Mouse (Mus musculus): ENCODE results near the gene Ssx2ip. TPM values are rescaled to one million over a fixed set of nuclear protein-coding genes. Genes with fewer than 3 reads are reported as not detected.

The Ssx2ip gene
- polyA plus RNA-seq, 1 experiment from 2014 or later: 25.6 TPM

DNA sequence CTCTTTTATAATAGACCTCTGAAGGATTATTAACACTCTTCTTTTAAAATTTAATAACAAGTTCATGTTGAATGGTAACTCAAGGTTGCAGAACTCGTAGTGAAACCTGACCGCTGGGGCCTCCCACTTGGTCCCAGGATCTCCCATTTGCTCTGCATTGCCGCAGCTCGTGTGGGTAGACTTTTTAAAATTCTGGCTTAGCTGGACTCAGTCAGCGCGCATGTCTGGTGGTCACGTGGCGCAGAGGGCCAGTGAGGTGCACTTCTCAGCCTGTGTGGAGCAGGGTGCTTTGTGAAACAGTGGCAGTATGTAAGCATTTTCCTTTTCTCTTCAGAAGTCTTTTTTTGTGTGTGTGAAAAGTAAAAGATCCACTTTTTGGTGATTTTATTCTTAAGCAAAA, 38.5 kb downstream of the Ssx2ip start:
- WGBS: 78% methylated on average over 8 of the region's 8 CpGs
- H3K4me1 ChIP-seq: no peaks in the 10 kb centered on the region
- no peaks in the 10 kb centered on the region for H3K9me3 ChIP-seq
- ATAC-seq (ENCODE audit: insufficient number of reproducible peaks, low FRiP score, low TSS enrichment, low read depth): no peak
- H3K4me2 ChIP-seq: no peak overlapping the region
- peaks cover 17% of the 10 kb centered on the region for H3K36me3 ChIP-seq
- H3K27me3 ChIP-seq: no peaks in the 10 kb centered on the region
- H3K9ac ChIP-seq: no peak overlapping the region
- no peak overlapping the region for H3K4me3 ChIP-seq
- no peak overlapping the region for H3K27ac ChIP-seq

DNA sequence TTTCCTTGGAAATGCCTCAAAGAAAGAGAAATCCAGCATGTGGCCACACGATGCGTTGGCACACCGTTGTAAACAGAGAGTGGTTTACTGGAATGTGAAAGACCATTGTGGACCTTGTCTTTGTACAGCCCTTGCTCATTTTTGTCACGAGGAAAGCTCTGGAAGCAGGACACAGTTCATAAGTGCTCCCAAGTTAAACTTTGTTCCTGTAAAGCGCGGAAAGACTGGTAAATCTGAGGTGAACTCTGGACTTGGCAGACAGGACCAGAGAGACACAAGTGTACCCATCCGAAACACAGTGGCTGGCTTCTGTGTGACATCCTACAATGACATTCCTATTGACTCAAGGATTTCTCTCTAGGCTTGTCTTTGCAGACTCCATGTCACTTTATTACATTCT, 38.9 kb downstream of the Ssx2ip start:
- Histone ChIP-seq H3K4me1 (no peaks in the 10 kb centered on the region), H3K27me3 (no peaks in the 10 kb centered on the region), H3K4me2 (no peak overlapping the region), H3K9me3 (no peaks in the 10 kb centered on the region), H3K4me3 (no peak overlapping the region), H3K36me3 (peaks cover 13% of the 10 kb centered on the region), H3K27ac (no peak overlapping the region), H3K9ac (no peak overlapping the region)
- 82% methylated on average over 7 of the region's 7 CpGs for WGBS
- ATAC-seq (ENCODE audit: insufficient number of reproducible peaks, low FRiP score, low TSS enrichment, low read depth): no peak

DNA sequence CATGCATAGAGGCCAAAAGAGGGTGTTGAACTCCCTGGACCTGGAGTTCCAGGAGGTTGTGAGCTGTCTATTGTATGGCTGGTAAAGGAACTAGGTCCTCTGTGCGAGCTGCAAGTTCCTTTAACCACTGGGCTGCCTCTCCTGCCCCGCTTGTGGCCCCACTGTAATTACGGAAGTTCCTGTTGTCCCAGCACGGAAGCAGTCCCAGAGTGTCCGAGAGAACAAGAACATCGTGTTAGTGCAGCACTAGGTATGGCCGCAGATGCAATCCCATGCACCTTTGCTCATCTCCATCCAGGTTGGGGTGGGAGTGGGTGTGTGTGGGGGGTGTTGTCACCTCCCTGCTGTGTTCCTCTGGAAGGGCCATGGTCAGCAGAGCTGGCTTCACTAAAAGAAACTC, 40.4 kb downstream of the Ssx2ip start:
- H3K27me3 ChIP-seq: no peaks in the 10 kb centered on the region
- H3K9ac ChIP-seq: no peak overlapping the region
- ATAC-seq (ENCODE audit: insufficient number of reproducible peaks, low FRiP score, low TSS enrichment, low read depth): no peak
- no peak overlapping the region for H3K4me2 ChIP-seq
- H3K4me1 ChIP-seq: peaks cover under 1% of the 10 kb centered on the region; the same call in 1 of the 2 replicates
- H3K9me3 ChIP-seq: no peaks in the 10 kb centered on the region
- no peak overlapping the region for H3K4me3 ChIP-seq
- no peak overlapping the region for H3K27ac ChIP-seq
- whole genome bisulfite sequencing: 93% methylated on average over 7 of the region's 7 CpGs
- peaks cover 7% of the 10 kb centered on the region; the same call in 1 of the 2 replicates for H3K36me3 ChIP-seq

DNA sequence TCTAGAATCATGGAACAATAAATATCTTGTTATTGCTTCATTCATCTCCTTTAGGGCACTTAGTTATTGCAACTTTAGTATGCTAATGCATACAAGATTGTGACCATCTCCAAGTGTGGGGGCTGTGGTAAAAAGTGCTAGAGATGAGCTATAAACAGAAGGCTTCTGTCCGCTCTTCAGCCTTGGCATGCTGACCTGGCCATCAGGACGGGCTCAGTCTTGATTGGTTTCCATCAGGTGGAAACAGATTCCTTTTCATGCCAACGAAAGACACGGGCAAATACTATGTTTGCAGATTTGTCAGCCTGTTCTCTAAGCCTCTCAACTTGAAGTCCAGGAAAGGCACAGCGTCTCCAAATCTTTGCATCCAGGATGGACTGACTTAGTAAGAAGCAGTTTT, 42.7 kb downstream of the Ssx2ip start:
- no peak overlapping the region for H3K27ac ChIP-seq
- H3K4me1 ChIP-seq: peaks cover 8% of the 10 kb centered on the region
- no peaks in the 10 kb centered on the region for H3K27me3 ChIP-seq
- H3K4me3 ChIP-seq: no peak overlapping the region
- no peaks in the 10 kb centered on the region for H3K9me3 ChIP-seq
- H3K36me3 ChIP-seq: 0 out of 2 replicates have a peak, but pooled peaks cover 2% of the 10 kb centered on the region
- no peak overlapping the region for H3K9ac ChIP-seq
- H3K4me2 ChIP-seq: no peak overlapping the region
- 91% methylated on average over 5 of the region's 5 CpGs for WGBS
- ATAC-seq (ENCODE audit: insufficient number of reproducible peaks, low FRiP score, low TSS enrichment, low read depth): no peak

DNA sequence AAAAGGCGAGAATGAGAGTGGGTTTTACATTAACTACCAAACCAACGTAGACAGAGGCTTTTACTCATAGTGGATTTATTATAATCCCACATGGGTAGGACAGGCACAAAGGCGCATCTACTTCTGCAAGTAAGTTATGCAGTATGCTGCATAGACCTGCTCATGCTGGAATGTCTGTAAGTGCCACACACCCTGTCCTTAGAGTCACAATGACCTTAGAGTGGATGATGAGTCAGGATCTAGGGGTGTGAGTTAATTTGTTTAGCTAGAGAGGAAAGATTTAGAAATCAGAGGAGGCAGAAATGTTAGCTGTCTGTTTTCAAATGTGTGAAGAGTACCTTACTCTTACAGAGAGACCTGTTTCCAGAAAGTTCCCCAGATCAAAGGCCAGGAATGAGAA, 43.2 kb downstream of the Ssx2ip start:
- no peak for ATAC-seq (ENCODE audit: insufficient number of reproducible peaks, low FRiP score, low TSS enrichment, low read depth)
- no peak overlapping the region for H3K27ac ChIP-seq
- 0 out of 2 replicates have a peak, but pooled peaks cover 2% of the 10 kb centered on the region for H3K36me3 ChIP-seq
- no peak overlapping the region for H3K4me2 ChIP-seq
- H3K27me3 ChIP-seq: no peaks in the 10 kb centered on the region
- WGBS: 85% methylated on average over 3 of the region's 3 CpGs
- no peak overlapping the region for H3K4me3 ChIP-seq
- peaks cover 8% of the 10 kb centered on the region for H3K4me1 ChIP-seq
- no peaks in the 10 kb centered on the region for H3K9me3 ChIP-seq
- no peak overlapping the region for H3K9ac ChIP-seq

DNA sequence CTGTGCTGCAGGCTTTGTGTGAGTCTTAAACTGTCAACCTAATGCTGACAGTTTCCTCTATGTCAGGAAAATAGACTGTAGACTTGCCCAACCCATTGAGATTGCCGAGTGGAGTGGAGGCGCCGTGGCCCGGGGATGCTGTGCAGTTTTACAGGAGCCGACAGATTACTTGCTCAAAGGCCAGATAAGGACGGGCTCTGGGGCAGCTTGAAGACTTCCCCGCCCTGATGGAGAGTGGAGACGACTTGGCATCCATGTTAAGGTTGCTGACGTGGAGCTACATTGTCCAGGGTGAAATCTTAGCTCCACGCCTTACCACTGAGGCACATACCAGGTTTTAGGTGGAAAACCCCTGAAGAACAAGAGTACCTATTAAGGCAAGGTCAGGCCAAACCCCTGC, 43.9 kb downstream of the Ssx2ip start:
- Histone ChIP-seq H3K4me2 (no peak overlapping the region), H3K27me3 (no peaks in the 10 kb centered on the region), H3K9ac (no peak overlapping the region), H3K4me3 (no peak overlapping the region), H3K27ac (no peak overlapping the region), H3K9me3 (no peaks in the 10 kb centered on the region), H3K36me3 (no peaks in the 10 kb centered on the region), H3K4me1 (peaks cover 8% of the 10 kb centered on the region)
- 88% methylated on average over 10 of the region's 10 CpGs for WGBS
- ATAC-seq (ENCODE audit: insufficient number of reproducible peaks, low FRiP score, low TSS enrichment, low read depth): no peak

DNA sequence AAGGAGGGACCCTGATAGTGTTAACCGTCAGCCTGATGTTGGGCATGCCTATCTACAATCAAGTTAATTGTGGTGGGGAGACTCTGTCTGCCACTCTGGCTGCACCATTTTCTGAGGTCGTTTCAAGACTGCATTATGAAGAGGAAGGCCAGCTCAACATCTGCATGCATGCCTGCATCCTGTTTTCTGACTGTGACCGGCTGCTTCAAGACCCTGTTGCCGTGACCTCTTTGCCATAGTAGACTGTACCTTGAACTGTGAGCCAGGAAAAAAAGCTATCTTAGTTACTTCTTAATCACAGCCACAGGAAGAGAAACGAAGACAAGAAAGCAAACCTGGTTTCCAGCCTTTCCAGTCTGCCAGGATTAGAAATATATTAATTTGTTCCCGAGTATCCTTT, 44.5 kb downstream of the Ssx2ip start:
- WGBS: 62% methylated on average over 6 of the region's 6 CpGs

DNA sequence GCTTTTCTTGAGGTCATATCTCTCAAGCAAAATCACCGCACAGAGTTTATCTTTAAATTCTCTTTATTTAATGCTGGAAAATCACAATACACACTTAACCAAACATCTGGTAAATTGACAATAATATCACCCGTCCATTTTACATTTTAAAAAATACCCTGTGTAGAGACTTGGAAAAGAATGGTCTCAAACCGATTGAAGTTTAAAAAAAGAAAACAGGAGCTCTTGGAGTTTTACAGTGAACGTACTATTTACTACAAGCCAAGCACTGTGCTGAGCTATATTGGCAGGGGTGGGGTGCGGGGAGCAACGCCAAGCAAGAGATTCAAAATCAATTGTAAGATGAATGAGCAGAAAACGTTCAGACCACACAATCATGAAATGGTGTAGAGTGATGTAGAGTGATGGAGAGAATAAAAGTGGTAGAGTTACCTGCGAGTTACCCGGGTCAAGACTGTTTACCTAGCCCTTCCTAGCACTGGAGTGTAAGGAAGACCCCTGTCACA, 45.4 kb downstream of the Ssx2ip start, which contains the start of gene Ctbs:
TSS of gene Ctbs (plus strand) at position 51 of the 506 bp plus-strand sequence.
- WGBS: 41% methylated on average over 9 of the region's 9 CpGs
- H3K36me3 ChIP-seq: no peaks in the 10 kb centered on the region
- H3K27me3 ChIP-seq: no peaks in the 10 kb centered on the region
- H3K9ac ChIP-seq: peak within 1 kb of the TSS; percentile 61
- ATAC-seq (ENCODE audit: insufficient number of reproducible peaks, low FRiP score, low TSS enrichment, low read depth): no peak; the same call in 1 of the 2 replicates
- H3K9me3 ChIP-seq: no peaks in the 10 kb centered on the region
- H3K4me3 ChIP-seq: peak within 1 kb of the TSS; percentile 59
- H3K27ac ChIP-seq: peak within 1 kb of the TSS; percentile 87
- H3K4me2 ChIP-seq: peak within 1 kb of the TSS; percentile 64
- H3K4me1 ChIP-seq: peaks cover 8% of the 10 kb centered on the region

More for the DNA sequence above, 44.5 kb downstream of the Ssx2ip start:
- Histone ChIP-seq H3K9me3 (no peaks in the 10 kb centered on the region), H3K27ac (no peak overlapping the region), H3K4me3 (no peak overlapping the region), H3K4me1 (peaks cover 8% of the 10 kb centered on the region), H3K4me2 (no peak overlapping the region), H3K27me3 (no peaks in the 10 kb centered on the region), H3K9ac (no peak overlapping the region), H3K36me3 (no peaks in the 10 kb centered on the region)
- no peak for ATAC-seq (ENCODE audit: insufficient number of reproducible peaks, low FRiP score, low TSS enrichment, low read depth)

DNA sequence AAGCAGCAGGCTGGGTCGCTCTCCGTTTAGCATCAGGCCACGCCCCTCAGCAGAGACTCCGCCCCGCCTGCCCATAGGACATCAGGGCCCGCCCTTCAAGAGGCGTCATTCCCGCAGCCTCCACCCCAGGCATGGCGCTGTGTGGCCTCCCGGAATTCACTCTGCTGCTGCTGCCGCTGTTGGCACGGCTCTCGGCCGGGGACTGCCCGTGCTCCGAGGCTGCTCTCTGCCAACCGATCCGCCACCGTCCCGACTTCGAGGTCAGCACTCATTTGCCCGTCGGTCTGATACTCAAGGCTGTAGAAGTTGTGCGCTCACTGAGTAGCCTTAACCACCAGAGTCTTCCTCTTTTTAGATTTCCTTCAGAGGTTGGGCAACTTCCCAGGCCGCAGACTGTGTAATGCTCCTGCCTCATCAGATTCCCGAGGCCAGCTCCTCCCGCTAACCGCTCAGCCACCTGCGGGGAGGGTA, 46.0 kb downstream of the Ssx2ip start:
- Histone ChIP-seq H3K27me3 (no peaks in the 10 kb centered on the region), H3K4me3 (peak overlapping the region; percentile 59), H3K27ac (peak overlapping the region; percentile 87), H3K9ac (peak overlapping the region; percentile 61), H3K4me2 (peak overlapping the region; percentile 64), H3K36me3 (no peaks in the 10 kb centered on the region), H3K4me1 (peaks cover 8% of the 10 kb centered on the region), H3K9me3 (no peaks in the 10 kb centered on the region)
- ATAC-seq (ENCODE audit: insufficient number of reproducible peaks, low FRiP score, low TSS enrichment, low read depth): peak; percentile 97
- under 1% methylated on average over 29 of the region's 29 CpGs for WGBS

DNA sequence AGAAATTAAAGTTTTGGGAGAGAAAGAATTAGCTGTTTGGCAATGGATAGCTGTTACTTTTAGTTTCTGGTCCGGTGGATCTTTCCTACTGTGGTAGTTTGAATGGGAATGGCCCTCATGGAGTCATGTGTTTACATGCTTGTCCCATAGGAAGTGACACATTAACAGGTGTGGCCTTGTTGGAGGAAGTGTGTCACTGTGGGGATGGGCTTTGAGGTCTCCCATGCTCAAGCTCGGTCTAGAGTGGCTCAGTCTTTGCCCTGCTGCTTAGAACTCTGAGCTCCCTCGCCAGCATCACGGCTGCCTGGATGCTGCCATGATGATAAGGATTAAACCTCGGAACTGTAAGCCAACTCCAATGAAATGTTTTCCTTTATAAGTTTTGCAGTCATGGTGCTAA, 46.9 kb downstream of the Ssx2ip start:
- Histone ChIP-seq H3K9me3 (no peaks in the 10 kb centered on the region), H3K9ac (no peak overlapping the region), H3K36me3 (no peaks in the 10 kb centered on the region), H3K27ac (no peak overlapping the region), H3K27me3 (no peaks in the 10 kb centered on the region), H3K4me1 (peaks cover 8% of the 10 kb centered on the region), H3K4me2 (no peak overlapping the region), H3K4me3 (no peak overlapping the region)
- WGBS: 80% methylated on average over 5 of the region's 5 CpGs
- ATAC-seq (ENCODE audit: insufficient number of reproducible peaks, low FRiP score, low TSS enrichment, low read depth): no peak

DNA sequence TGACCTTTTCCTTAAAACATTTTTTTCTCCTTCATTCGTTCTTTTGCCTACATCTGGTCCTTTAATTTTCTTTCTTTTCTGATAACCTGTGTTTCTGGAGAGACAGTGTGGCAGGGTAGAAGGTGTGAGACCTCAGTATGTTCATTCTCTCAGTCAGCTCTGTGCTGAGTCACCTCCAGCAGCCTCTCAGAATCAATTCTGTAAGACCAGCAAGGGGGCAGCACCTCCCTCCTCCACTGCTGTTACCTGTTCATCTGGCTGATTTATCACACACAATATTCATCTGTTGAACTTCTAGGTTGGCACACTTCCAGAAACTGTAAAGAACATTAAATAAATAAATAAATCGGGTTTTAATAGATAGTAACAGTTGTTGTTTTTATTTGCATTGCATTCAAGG, 58.5 kb downstream of the Ssx2ip start:
- Histone ChIP-seq H3K36me3 (no peaks in the 10 kb centered on the region), H3K4me2 (no peak overlapping the region), H3K9me3 (no peaks in the 10 kb centered on the region), H3K27me3 (no peaks in the 10 kb centered on the region), H3K4me3 (no peak overlapping the region), H3K27ac (no peak overlapping the region), H3K9ac (no peak overlapping the region), H3K4me1 (no peaks in the 10 kb centered on the region)
- ATAC-seq (ENCODE audit: insufficient number of reproducible peaks, low FRiP score, low TSS enrichment, low read depth): no peak
- 57% methylated on average over 2 of the region's 2 CpGs for WGBS

DNA sequence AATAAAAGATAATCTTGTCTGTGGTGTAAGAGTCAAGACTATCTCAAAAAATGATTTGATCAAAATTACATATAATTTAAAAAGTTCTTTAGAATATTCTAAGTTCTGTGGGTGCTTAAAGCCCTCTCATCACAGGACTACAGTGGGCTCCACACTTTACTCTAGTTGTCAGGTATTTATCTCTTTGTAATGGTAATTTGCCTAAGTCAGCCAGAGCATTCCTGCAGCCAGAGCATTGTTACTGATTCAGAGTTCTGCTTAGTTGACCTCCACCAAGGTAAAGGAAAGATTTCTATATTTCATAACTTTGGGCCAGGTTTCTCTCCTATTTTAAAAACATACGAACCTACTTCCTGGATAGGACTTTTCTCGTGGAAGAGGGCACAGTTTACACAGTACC, 64.8 kb downstream of the Ssx2ip start:
- ATAC-seq (ENCODE audit: insufficient number of reproducible peaks, low FRiP score, low TSS enrichment, low read depth): no peak
- 78% methylated on average over 2 of the region's 2 CpGs for WGBS
- H3K27ac ChIP-seq: no peak overlapping the region
- H3K4me2 ChIP-seq: no peak overlapping the region
- no peaks in the 10 kb centered on the region for H3K4me1 ChIP-seq
- no peaks in the 10 kb centered on the region for H3K27me3 ChIP-seq
- no peak overlapping the region for H3K4me3 ChIP-seq
- no peaks in the 10 kb centered on the region for H3K9me3 ChIP-seq
- H3K9ac ChIP-seq: no peak overlapping the region
- no peaks in the 10 kb centered on the region for H3K36me3 ChIP-seq

DNA sequence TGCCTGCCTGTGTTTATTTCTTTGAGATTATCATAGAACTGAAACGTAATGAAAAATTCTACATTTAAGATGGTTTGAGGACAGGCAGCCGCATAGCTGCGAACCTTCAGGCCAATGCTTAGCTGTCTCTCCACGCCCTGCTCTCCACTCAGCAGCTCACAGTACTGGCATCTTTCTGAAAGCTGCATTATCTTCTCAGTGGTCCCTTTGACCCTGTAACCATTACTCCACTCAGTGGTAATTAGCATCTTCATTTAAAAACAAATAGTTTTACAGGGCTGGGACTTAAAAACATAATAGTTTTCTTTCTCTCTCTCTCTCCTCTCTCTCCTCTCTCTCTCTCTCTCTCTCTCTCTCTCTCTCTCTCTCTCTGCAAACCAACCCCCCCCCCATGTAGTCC, 68.2 kb downstream of the Ssx2ip start:
- WGBS: 75% methylated on average over 4 of the region's 4 CpGs
- Histone ChIP-seq H3K27me3 (no peaks in the 10 kb centered on the region), H3K9me3 (no peaks in the 10 kb centered on the region), H3K4me1 (no peaks in the 10 kb centered on the region), H3K4me2 (no peak overlapping the region), H3K4me3 (no peak overlapping the region), H3K36me3 (no peaks in the 10 kb centered on the region), H3K27ac (no peak overlapping the region), H3K9ac (no peak overlapping the region)
- ATAC-seq (ENCODE audit: insufficient number of reproducible peaks, low FRiP score, low TSS enrichment, low read depth): no peak

All from limb, embryonic 15.5 days (tissue).